Mouse (Mus musculus): ENCODE measurements around the gene Plekhm1. TPM values are rescaled to one million over a fixed set of nuclear protein-coding genes. Genes with fewer than 3 reads are reported as not detected.
"Not testable (repeated sequence)": the region's sequence is repeated elsewhere in the genome, so short reads cannot be mapped to it uniquely, and the experiment has no call there.

Plekhm1 gene
- polyA plus RNA-seq, 1 experiment from 2014 or later: 9.1 TPM

DNA sequence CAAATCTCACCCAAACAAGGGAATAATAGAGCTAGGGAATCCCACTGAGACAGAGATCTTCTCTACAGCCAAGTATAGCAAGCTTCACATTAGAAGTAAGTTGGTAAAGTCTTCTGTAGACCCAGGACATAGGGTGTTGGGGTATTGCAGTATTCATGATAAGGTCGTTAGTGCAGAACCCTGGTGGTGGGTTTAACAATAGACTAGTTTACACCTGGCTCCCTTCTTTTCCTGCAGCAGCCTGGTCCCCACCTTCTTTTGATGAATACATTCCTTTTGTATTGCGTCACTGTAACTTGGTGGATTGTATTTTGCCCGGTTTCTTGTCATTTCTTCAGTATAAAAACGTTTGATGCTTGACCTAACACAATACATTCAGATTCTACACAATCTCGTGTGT is 5.4 kb downstream of the Plekhm1 start:
- 61% methylated on average over 5 of the region's 5 CpGs for WGBS
- H3K27me3 ChIP-seq; ATAC-seq (ENCODE audit: low FRiP score): not testable (repeated sequence)

DNA sequence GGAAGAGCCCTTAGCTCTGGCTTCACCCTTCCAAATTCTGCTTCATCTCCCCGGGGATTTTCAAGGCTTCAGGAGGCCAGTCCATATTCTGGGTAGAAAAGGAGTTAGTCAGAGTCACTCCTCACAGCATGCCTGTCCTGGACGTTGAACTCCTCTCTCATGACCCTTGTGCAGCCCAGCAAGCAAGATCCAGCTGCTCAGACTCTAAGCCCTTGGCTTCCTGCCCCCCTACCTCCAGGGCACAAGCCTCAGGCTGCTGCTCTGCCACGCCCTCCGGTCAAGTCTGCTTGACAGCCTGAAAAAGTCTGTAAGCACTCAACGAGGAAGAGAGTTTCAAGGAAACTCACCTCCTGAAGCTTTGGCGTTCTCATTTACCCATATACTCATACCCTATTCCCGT is 5.9 kb downstream of the Plekhm1 start:
- Histone ChIP-seq H3K4me2 (no peak overlapping the region), H3K9me3 (no peaks in the 10 kb centered on the region), H3K4me1 (replicated peaks) (peaks cover 19% of the 10 kb centered on the region), H3K9ac (no peak overlapping the region), H3K4me3 (no peak overlapping the region), H3K27me3 (no peaks in the 10 kb centered on the region), H3K36me3 (peaks cover 18% of the 10 kb centered on the region), H3K27ac (no peak overlapping the region)
- no peak for ATAC-seq (ENCODE audit: low FRiP score)
- WGBS: 81% methylated on average over 7 of the region's 7 CpGs

More for the DNA sequence above, 5.4 kb downstream of the Plekhm1 start:
- not testable (repeated sequence) for H3K9ac ChIP-seq, H3K27ac ChIP-seq, H3K9me3 ChIP-seq, H3K4me3 ChIP-seq, H3K4me2 ChIP-seq
- Histone ChIP-seq H3K36me3 (peaks cover 15% of the 10 kb centered on the region), H3K4me1 (replicated peaks) (peaks cover 23% of the 10 kb centered on the region)

DNA sequence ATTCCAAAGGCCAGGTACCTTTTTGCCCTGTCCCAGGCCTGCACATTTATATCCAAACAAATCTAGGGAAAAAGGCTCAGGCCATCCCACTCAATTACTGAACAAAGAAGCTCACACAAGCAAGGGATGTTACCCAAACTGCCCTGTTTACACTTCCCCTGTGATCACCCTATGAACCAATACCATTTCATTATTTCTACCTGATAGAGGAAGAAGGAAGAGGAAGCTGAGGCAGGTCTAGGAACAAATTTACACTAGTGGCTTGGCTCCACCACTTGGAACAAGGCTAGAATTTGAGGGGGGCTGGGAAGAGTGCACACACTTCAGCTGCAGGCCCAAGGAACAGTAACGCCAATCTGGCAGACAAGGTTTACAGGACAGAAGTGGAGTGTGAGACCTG is 6.7 kb downstream of the Plekhm1 start:
- no peaks in the 10 kb centered on the region for H3K27me3 ChIP-seq
- peaks cover 21% of the 10 kb centered on the region for H3K36me3 ChIP-seq
- ATAC-seq (ENCODE audit: low FRiP score): no peak
- no peak overlapping the region for H3K4me2 ChIP-seq
- no peak overlapping the region for H3K9ac ChIP-seq
- H3K4me3 ChIP-seq: no peak overlapping the region
- H3K27ac ChIP-seq: no peak overlapping the region
- peaks cover 11% of the 10 kb centered on the region for H3K4me1 ChIP-seq (replicated peaks)
- WGBS: 90% methylated on average over 1 of the region's 1 CpGs
- H3K9me3 ChIP-seq: no peaks in the 10 kb centered on the region

DNA sequence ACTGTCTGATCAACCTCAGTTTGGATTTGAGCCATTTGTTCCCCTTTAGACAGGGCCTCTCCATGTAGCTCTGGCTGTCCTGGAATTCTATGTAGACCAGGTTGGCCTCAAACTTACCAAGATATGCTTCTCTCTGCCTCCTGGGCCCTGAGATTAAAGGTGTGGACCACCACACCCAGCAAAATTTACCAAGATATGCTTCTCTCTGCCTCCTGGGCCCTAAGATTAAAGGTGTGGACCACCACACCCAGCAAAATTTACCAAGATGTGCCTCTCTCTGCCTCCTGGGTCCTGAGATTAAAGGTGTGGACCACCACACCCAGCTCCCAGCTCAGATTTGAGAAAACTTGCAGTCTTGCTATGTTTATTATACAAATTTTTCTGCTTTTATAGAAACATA is 7.9 kb downstream of the Plekhm1 start:
- peaks cover 25% of the 10 kb centered on the region for H3K36me3 ChIP-seq
- no peak for ATAC-seq (ENCODE audit: low FRiP score)
- no peak overlapping the region for H3K27ac ChIP-seq
- H3K4me3 ChIP-seq: no peak overlapping the region
- peaks cover 6% of the 10 kb centered on the region; the same call in 1 of the 2 replicates for H3K4me1 ChIP-seq (replicated peaks)
- H3K27me3 ChIP-seq: no peaks in the 10 kb centered on the region
- H3K9ac ChIP-seq: no peak overlapping the region
- H3K9me3 ChIP-seq: no peaks in the 10 kb centered on the region
- no peak overlapping the region for H3K4me2 ChIP-seq

DNA sequence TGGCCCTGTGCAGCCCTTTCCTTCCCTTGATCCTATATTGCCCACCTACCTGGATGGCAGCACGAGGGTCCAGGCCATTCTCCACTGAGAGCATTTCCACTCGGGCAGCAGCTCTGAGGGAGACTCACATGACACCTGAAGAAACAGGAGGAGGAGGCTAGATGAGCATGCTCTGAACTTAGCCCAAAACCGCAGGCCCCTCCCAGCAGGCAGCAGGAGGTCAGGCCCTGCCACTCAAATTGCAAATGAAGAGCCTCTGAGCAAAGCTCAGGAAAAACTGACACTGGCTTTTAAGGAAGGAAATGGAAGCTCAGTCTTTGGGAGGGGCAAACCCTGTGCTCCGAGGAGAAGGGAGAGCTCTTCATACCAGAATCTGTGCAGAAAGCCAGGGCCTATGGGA is 8.7 kb downstream of the Plekhm1 start:
- Histone ChIP-seq H3K4me1 (replicated peaks) (peaks cover 6% of the 10 kb centered on the region; the same call in 1 of the 2 replicates), H3K4me2 (no peak overlapping the region), H3K4me3 (no peak overlapping the region), H3K27me3 (no peaks in the 10 kb centered on the region), H3K9ac (no peak overlapping the region), H3K9me3 (no peaks in the 10 kb centered on the region), H3K36me3 (peaks cover 25% of the 10 kb centered on the region), H3K27ac (no peak overlapping the region)
- ATAC-seq (ENCODE audit: low FRiP score): no peak
- whole genome bisulfite sequencing: 53% methylated on average over 4 of the region's 4 CpGs

DNA sequence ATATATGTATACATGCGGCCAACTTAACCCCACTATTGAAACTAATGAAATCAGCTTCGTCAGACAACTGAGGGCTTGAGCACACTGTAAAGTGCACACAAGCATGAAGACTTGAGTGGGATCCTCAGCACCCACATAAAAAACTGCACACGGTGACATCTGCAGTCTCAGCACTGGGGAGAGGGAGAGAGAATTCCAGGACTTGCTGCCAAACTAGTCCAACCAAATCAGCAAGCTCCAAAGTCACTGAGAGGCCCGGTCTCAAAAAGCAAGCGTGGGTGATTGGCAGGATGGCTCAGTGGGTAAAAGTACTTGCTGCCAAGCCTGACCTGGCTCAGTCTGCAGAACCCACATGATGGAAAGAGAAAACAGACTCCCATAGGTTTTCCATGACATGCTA is 9.7 kb downstream of the Plekhm1 start:
- Histone ChIP-seq H3K4me3 (no peak overlapping the region), H3K27me3 (no peaks in the 10 kb centered on the region), H3K9me3 (no peaks in the 10 kb centered on the region), H3K36me3 (peaks cover 26% of the 10 kb centered on the region), H3K9ac (no peak overlapping the region), H3K4me1 (replicated peaks) (peaks cover 4% of the 10 kb centered on the region; the same call in 1 of the 2 replicates), H3K4me2 (no peak overlapping the region), H3K27ac (no peak overlapping the region)
- no peak for ATAC-seq (ENCODE audit: low FRiP score)
- 90% methylated on average over 5 of the region's 5 CpGs for WGBS

DNA sequence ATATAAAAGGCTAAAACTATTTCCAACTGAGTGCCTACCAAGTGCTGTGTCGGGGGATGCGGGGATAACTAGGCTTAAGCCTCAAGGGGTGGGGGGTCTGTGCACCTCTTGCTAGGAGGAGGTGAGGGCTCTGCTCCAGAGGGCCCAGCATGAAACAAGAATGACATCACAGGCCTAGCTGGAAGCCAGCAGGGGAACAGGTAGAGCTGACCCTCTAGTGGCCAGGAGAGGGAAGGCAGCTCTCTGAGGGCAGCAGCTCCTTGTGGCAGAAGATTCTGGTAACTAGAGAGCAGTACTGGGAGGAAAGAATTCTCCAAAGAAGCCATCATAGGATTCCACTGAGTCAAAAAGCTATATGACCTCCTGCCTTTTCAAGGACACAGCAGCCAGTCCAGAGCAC is 10.3 kb downstream of the Plekhm1 start:
- no peak overlapping the region for H3K4me3 ChIP-seq
- H3K9ac ChIP-seq: no peak overlapping the region
- ATAC-seq (ENCODE audit: low FRiP score): no peak
- H3K9me3 ChIP-seq: no peaks in the 10 kb centered on the region
- 76% methylated on average over 2 of the region's 2 CpGs for WGBS
- no peaks in the 10 kb centered on the region; the same call in 1 of the 2 replicates for H3K4me1 ChIP-seq (replicated peaks)
- no peak overlapping the region for H3K4me2 ChIP-seq
- H3K36me3 ChIP-seq: peaks cover 26% of the 10 kb centered on the region
- H3K27me3 ChIP-seq: no peaks in the 10 kb centered on the region
- no peak overlapping the region for H3K27ac ChIP-seq

DNA sequence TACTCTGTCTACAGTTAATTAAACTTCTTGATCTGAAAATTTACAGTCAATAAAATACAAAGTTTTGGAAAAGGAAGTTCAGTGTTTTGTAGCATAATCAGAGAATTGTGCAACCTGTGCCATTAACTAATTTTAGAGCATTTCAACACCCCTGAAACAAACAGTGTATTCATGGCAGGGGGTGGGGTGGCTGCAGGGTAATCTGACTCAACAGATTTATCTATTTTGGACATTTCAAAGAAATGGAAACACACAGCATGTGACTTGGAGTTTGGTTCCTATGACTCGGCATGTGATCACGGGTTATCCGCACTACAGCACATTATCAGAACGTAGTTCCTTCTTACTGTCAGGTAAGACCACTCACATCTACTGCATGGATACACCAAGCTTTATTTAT is 12.5 kb downstream of the Plekhm1 start:
- H3K9ac ChIP-seq: no peak overlapping the region
- peaks cover 48% of the 10 kb centered on the region for H3K36me3 ChIP-seq
- no peak for ATAC-seq (ENCODE audit: low FRiP score)
- no peaks in the 10 kb centered on the region for H3K9me3 ChIP-seq
- H3K4me2 ChIP-seq: no peak overlapping the region
- no peaks in the 10 kb centered on the region for H3K27me3 ChIP-seq
- H3K4me1 ChIP-seq (replicated peaks): no peaks in the 10 kb centered on the region
- 92% methylated on average over 4 of the region's 4 CpGs for WGBS
- no peak overlapping the region for H3K27ac ChIP-seq
- no peak overlapping the region for H3K4me3 ChIP-seq

DNA sequence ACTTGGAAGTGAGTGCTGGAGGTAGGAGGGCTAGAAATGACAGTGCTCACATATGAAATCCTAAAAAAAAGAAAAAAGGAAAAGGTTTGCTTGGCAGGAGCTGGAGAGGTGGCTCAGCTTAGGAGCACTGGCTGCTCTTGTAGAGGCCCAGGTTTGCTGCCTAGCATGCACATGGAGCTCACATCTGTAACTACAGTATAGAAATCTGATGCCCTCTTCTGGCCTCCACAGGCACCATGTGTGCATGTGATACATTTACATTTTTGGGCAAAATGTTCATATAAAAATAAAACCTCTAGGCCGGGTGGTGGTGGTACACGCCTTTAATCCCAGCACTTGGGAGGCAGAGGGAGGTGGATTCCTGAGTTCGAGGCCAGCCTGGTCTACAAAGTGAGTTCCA is 13.4 kb downstream of the Plekhm1 start:
- H3K4me3 ChIP-seq: no peak overlapping the region
- H3K4me1 ChIP-seq (replicated peaks): no peaks in the 10 kb centered on the region
- H3K9me3 ChIP-seq: no peaks in the 10 kb centered on the region
- no peak overlapping the region for H3K27ac ChIP-seq
- no peak for ATAC-seq (ENCODE audit: low FRiP score)
- WGBS: 97% methylated on average over 3 of the region's 3 CpGs
- no peaks in the 10 kb centered on the region for H3K27me3 ChIP-seq
- no peak overlapping the region for H3K4me2 ChIP-seq
- peaks cover 57% of the 10 kb centered on the region for H3K36me3 ChIP-seq
- H3K9ac ChIP-seq: no peak overlapping the region

DNA sequence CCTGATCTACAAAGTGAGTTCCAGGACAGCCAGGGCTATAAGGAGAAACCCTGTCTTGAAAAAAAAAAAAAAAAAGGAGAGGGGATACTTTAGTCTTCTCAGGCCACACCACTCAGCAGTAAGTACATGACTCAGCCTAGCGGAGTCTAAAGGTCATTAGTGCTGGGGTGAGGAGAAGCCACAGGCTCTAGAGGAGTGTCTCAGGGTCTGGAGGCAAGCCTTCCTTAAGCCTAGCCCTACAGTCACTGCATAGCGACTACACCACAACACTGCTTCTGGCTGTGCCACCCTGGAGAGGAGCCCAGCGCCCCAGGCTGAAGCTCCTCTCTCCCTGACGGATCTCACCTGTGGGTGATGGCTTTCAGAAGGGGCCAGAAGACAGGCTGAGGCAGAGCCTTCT is 15.8 kb downstream of the Plekhm1 start:
- no peak overlapping the region for H3K9ac ChIP-seq
- WGBS: 94% methylated on average over 4 of the region's 4 CpGs
- H3K36me3 ChIP-seq: peaks cover 68% of the 10 kb centered on the region
- no peak overlapping the region for H3K4me3 ChIP-seq
- H3K27me3 ChIP-seq: no peaks in the 10 kb centered on the region
- no peak overlapping the region for H3K27ac ChIP-seq
- H3K4me2 ChIP-seq: no peak overlapping the region
- no peaks in the 10 kb centered on the region for H3K4me1 ChIP-seq (replicated peaks)
- no peaks in the 10 kb centered on the region for H3K9me3 ChIP-seq
- ATAC-seq (ENCODE audit: low FRiP score): no peak

DNA sequence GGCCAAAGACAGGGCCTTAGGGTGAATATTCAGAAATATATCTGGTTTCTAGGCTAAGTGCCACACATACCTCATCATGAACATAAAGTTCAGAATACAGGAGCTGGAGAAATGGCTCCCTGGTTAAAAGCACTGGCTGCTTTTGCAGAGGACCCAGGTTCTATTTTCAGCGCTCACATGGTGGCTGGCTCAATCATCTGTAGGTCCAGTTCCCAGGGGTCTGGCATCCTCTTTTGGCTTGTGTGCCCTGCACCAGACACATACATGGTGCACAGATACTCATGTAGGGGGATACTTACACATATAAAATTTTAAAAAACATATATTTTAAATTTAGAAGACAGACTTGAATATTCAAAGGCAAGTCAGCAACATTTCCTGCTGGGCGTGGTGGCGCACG is 16.3 kb downstream of the Plekhm1 start:
- H3K36me3 ChIP-seq: peaks cover 68% of the 10 kb centered on the region
- ATAC-seq (ENCODE audit: low FRiP score): no peak
- H3K9me3 ChIP-seq: no peaks in the 10 kb centered on the region
- H3K27me3 ChIP-seq: no peaks in the 10 kb centered on the region
- no peaks in the 10 kb centered on the region for H3K4me1 ChIP-seq (replicated peaks)
- H3K27ac ChIP-seq: no peak overlapping the region
- WGBS: 100% methylated on average over 4 of the region's 4 CpGs
- H3K4me3 ChIP-seq: no peak overlapping the region
- H3K4me2 ChIP-seq: no peak overlapping the region
- no peak overlapping the region for H3K9ac ChIP-seq

DNA sequence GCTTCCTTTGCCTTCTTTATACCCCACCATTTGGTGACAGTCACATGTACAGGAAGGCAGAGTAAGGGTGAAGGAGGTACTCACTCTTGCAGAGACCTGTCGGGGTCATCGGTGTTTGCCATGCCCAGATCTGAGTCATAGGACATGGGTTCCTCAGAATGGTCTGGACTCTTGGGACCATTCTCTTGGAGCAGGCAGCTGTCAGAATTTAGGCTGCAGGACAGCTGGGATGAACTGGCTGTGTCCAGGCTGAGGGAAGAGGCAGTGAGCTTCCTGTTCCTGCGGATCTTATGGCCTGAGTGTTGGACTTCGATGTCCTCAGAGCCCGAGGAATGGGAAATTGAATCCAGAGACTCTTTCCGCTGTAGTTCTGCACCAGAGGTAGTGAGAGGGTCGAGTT is 17.9 kb downstream of the Plekhm1 start:
- Histone ChIP-seq H3K9me3 (no peaks in the 10 kb centered on the region), H3K4me1 (replicated peaks) (no peaks in the 10 kb centered on the region), H3K4me2 (no peak overlapping the region), H3K27ac (no peak overlapping the region), H3K9ac (no peak overlapping the region), H3K27me3 (no peaks in the 10 kb centered on the region), H3K4me3 (no peak overlapping the region), H3K36me3 (peaks cover 74% of the 10 kb centered on the region)
- no peak for ATAC-seq (ENCODE audit: low FRiP score)
- WGBS: 95% methylated on average over 7 of the region's 7 CpGs

DNA sequence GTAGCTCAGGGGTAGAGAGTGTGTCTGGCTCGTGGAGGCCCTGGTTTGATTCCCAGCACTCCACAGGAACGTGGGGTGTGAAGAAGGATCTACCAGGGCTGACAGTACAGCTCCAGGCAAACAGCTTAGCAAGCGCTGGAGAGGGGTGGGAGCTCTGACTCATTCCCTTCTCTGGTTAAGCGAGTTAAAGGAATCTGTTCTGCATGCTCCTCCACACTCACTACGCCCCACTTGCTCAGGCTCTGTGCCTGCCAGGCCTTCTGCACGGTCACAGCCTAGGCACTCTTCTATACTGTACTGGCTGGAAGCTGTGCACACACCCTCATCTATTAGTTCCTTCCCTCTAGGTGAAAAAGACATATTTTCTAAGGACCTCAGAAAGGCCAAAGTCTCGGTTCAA is 18.5 kb downstream of the Plekhm1 start:
- no peak overlapping the region for H3K9ac ChIP-seq
- no peak overlapping the region for H3K27ac ChIP-seq
- H3K4me1 ChIP-seq (replicated peaks): no peaks in the 10 kb centered on the region
- H3K4me3 ChIP-seq: no peak overlapping the region
- WGBS: 93% methylated on average over 7 of the region's 7 CpGs
- no peaks in the 10 kb centered on the region for H3K9me3 ChIP-seq
- no peak for ATAC-seq (ENCODE audit: low FRiP score)
- no peaks in the 10 kb centered on the region for H3K27me3 ChIP-seq
- no peak overlapping the region for H3K4me2 ChIP-seq
- peaks cover 73% of the 10 kb centered on the region for H3K36me3 ChIP-seq
